Mouse (Mus musculus) intestine, postnatal 0 days (tissue): ENCODE measurements around the gene Ptpn22. TPM values are rescaled to one million over a fixed set of nuclear protein-coding genes. Genes with fewer than 3 reads are reported as not detected.
"Not testable (repeated sequence)": the region's sequence is repeated elsewhere in the genome, so short reads cannot be mapped to it uniquely, and the experiment has no call there.

Experiments used
- ATAC-seq: fragments of 200-750 bp; cut with Nextera tagmentation; 2 replicates; pipeline ENCODE4 v1.8.0; 2017; ENCODE audit warnings: mild to moderate bottlenecking, moderate TSS enrichment, moderate library complexity
- H3K27ac ChIP-seq: fragments of 300-500 bp; sonication (generic); 2 replicates; pipeline ENCODE4 v1.5.1; 2014; ENCODE audit warnings: mild to moderate bottlenecking, low read depth, low read length, moderate library complexity
- H3K27me3 ChIP-seq: fragments of 300-500 bp; sonication (generic); replicated peaks from 2 replicates; pipeline ENCODE4 v1.6.1; 2014; ENCODE audit warnings: low read length, mixed read lengths; ENCODE audit not compliant: control insufficient read depth, insufficient read depth
- H3K36me3 ChIP-seq: fragments of 300-500 bp; sonication (generic); 2 replicates; pipeline ENCODE4 v1.6.1; 2014; ENCODE audit warnings: mild to moderate bottlenecking, moderate library complexity; ENCODE audit not compliant: control insufficient read depth, insufficient read depth
- H3K4me1 ChIP-seq: fragments of 300-500 bp; sonication (generic); replicated peaks from 2 replicates; pipeline ENCODE4 v1.6.1; 2014; ENCODE audit warnings: antibody characterized with exemption, low read length, mixed read lengths; ENCODE audit not compliant: control insufficient read depth, insufficient read depth
- H3K4me2 ChIP-seq: fragments of 300-500 bp; sonication (generic); replicated peaks from 2 replicates; pipeline ENCODE4 v1.6.1; 2014; ENCODE audit warnings: low read depth, mild to moderate bottlenecking, moderate library complexity
- H3K4me3 ChIP-seq: fragments of 300-500 bp; sonication (generic); 2 replicates; pipeline ENCODE4 v1.5.1; 2014; ENCODE audit warnings: low read depth, low read length
- H3K9ac ChIP-seq: fragments of 300-500 bp; sonication (generic); 2 replicates; pipeline ENCODE4 v1.6.1; 2014; ENCODE audit warnings: mild to moderate bottlenecking, low read depth, low read length
- H3K9me3 ChIP-seq: fragments of 300-500 bp; sonication (generic); 2 replicates; pipeline ENCODE4 v1.6.1; 2016; ENCODE audit warnings: mixed run types; ENCODE audit not compliant: control insufficient read depth
- CTCF ChIP-seq: sonication (generic); IDR thresholded peaks from 2 replicates; pipeline ENCODE4 v1.5.1; 2016; ENCODE audit warnings: low read depth, mild to moderate bottlenecking, control low read depth, antibody characterized with exemption, moderate library complexity
- WGBS: fragments of 180-500 bp; shearing (Covaris S2); extraction: QIAGEN DNeasy Blood & Tissue Kit; methylation state at CpG from one replicate; pipeline ENCODE4 v1.1.7; 2014; 5-methylcytosine and 5-hydroxymethylcytosine counted together
- polyA plus RNA-seq: library from polyadenylated mRNA; unstranded; fragments of >200 nt; fragmentation: Nextera tagmentation; extraction: Ambion mirVana; gene quantifications from 2 replicates; pipeline ENCODE4 v1.2.1, GENCODE M21; 2015

The Ptpn22 gene
- polyA plus RNA-seq, 1 experiment from 2014 or later = 1.5 TPM

- 86% methylated on average over 7 of the region's 7 CpGs for WGBS
Observed at GRCm38 (mm10) chr3:103831146-103831545, 28.4 kb upstream of the Ptpn22 start.

GRCm38 (mm10) chr3:103832426-103832825 is 27.2 kb upstream of the Ptpn22 start, which contains the start of gene Bcl2l15:
TSS of gene Bcl2l15 (plus strand) at chr3:103832601.
- peak within 1 kb of the TSS; percentile 47 for H3K4me2 ChIP-seq
- H3K9me3 ChIP-seq = no peaks in the 10 kb centered on the region
- no peaks in the 10 kb centered on the region for H3K4me1 ChIP-seq
- no peak within 1 kb of the TSS for H3K4me3 ChIP-seq
- H3K9ac ChIP-seq = no peak within 1 kb of the TSS
- TF ChIP-seq CTCF = no peak
- no peaks in the 10 kb centered on the region for H3K27me3 ChIP-seq
- no peak within 1 kb of the TSS for H3K27ac ChIP-seq
- peak; percentile 48; the same call in 1 of the 2 replicates for ATAC-seq
- H3K36me3 ChIP-seq = no peaks in the 10 kb centered on the region; the same call in 1 of the 2 replicates

More at GRCm38 (mm10) chr3:103831146-103831545, 28.4 kb upstream of the Ptpn22 start:
- H3K4me2 ChIP-seq = no peak overlapping the region
- no peaks in the 10 kb centered on the region for H3K4me1 ChIP-seq
- no peak for TF ChIP-seq CTCF
- H3K9me3 ChIP-seq = no peaks in the 10 kb centered on the region
- no peak overlapping the region for H3K27ac ChIP-seq
- H3K4me3 ChIP-seq = no peak overlapping the region
- no peak overlapping the region for H3K9ac ChIP-seq
- H3K27me3 ChIP-seq = no peaks in the 10 kb centered on the region
- ATAC-seq = no peak
- no peaks in the 10 kb centered on the region for H3K36me3 ChIP-seq

- Histone ChIP-seq H3K9ac (no peak overlapping the region), H3K27ac (no peak overlapping the region), H3K27me3 (no peaks in the 10 kb centered on the region), H3K4me3 (no peak overlapping the region), H3K4me1 (no peaks in the 10 kb centered on the region), H3K4me2 (peak overlapping the region; percentile 47), H3K9me3 (no peaks in the 10 kb centered on the region), H3K36me3 (no peaks in the 10 kb centered on the region; the same call in 1 of the 2 replicates)
- 35% methylated on average over 2 of the region's 2 CpGs for WGBS
- TF ChIP-seq CTCF = no peak
- ATAC-seq = peak; percentile 75
Observed at GRCm38 (mm10) chr3:103834001-103834400, 25.6 kb upstream of the Ptpn22 start.

- no peak overlapping the region for H3K4me2 ChIP-seq
- ATAC-seq = no peak
- H3K27me3 ChIP-seq = no peaks in the 10 kb centered on the region
- 61% methylated on average over 6 of the region's 6 CpGs for WGBS
- H3K9me3 ChIP-seq = no peaks in the 10 kb centered on the region
- H3K36me3 ChIP-seq = no peaks in the 10 kb centered on the region; the same call in 1 of the 2 replicates
- no peak overlapping the region for H3K4me3 ChIP-seq
- H3K27ac ChIP-seq = no peak overlapping the region
- no peaks in the 10 kb centered on the region for H3K4me1 ChIP-seq
- H3K9ac ChIP-seq = no peak overlapping the region
- no peak for TF ChIP-seq CTCF
Observed at GRCm38 (mm10) chr3:103835272-103835950, 24.2 kb upstream of the Ptpn22 start.

GRCm38 (mm10) chr3:103835951-103836310 is 23.7 kb upstream of the Ptpn22 start:
- Histone ChIP-seq H3K4me3 (no peak overlapping the region), H3K4me1 (no peaks in the 10 kb centered on the region), H3K27ac (no peak overlapping the region), H3K36me3 (no peaks in the 10 kb centered on the region; the same call in 1 of the 2 replicates), H3K9ac (no peak overlapping the region), H3K9me3 (no peaks in the 10 kb centered on the region), H3K27me3 (no peaks in the 10 kb centered on the region), H3K4me2 (no peak overlapping the region)
- no peak for TF ChIP-seq CTCF
- WGBS = 68% methylated on average over 10 of the region's 10 CpGs
- no peak for ATAC-seq

- Histone ChIP-seq H3K4me2 (no peak overlapping the region), H3K9ac (no peak overlapping the region), H3K36me3 (no peaks in the 10 kb centered on the region; the same call in 1 of the 2 replicates), H3K9me3 (no peaks in the 10 kb centered on the region), H3K4me3 (no peak overlapping the region), H3K4me1 (no peaks in the 10 kb centered on the region), H3K27me3 (no peaks in the 10 kb centered on the region), H3K27ac (no peak overlapping the region)
- no peak for ATAC-seq
- no peak for TF ChIP-seq CTCF
- 88% methylated on average over 5 of the region's 5 CpGs for WGBS
Observed at GRCm38 (mm10) chr3:103836453-103836852, 23.1 kb upstream of the Ptpn22 start.

- no peak overlapping the region for H3K4me3 ChIP-seq
- 92% methylated on average over 6 of the region's 6 CpGs for WGBS
- no peaks in the 10 kb centered on the region; the same call in 1 of the 2 replicates for H3K36me3 ChIP-seq
- no peak for ATAC-seq
- no peaks in the 10 kb centered on the region for H3K9me3 ChIP-seq
- H3K27me3 ChIP-seq = no peaks in the 10 kb centered on the region
- H3K4me2 ChIP-seq = no peak overlapping the region
- no peaks in the 10 kb centered on the region for H3K4me1 ChIP-seq
- no peak for TF ChIP-seq CTCF
- no peak overlapping the region for H3K27ac ChIP-seq
- no peak overlapping the region for H3K9ac ChIP-seq
Observed at GRCm38 (mm10) chr3:103839711-103840110, 19.9 kb upstream of the Ptpn22 start.

- not testable (repeated sequence) for H3K4me3 ChIP-seq, H3K9ac ChIP-seq, H3K9me3 ChIP-seq, H3K4me2 ChIP-seq, ATAC-seq, H3K4me1 ChIP-seq, H3K27ac ChIP-seq, H3K36me3 ChIP-seq, H3K27me3 ChIP-seq
- 80% methylated on average over 3 of the region's 3 CpGs for WGBS
Observed at GRCm38 (mm10) chr3:103840195-103840594, 19.4 kb upstream of the Ptpn22 start.

- not testable (repeated sequence) for H3K4me2 ChIP-seq, H3K9ac ChIP-seq, H3K9me3 ChIP-seq, H3K4me1 ChIP-seq, H3K4me3 ChIP-seq, ATAC-seq, H3K27me3 ChIP-seq, H3K36me3 ChIP-seq, H3K27ac ChIP-seq
- WGBS = 97% methylated on average over 7 of the region's 7 CpGs
Observed at GRCm38 (mm10) chr3:103840946-103841345, 18.6 kb upstream of the Ptpn22 start.
